In genomic region chr14:121903381-121903876, GRCm38 (mm10) we compare ENCODE assay signal across 26 mouse cellular contexts. TPM values are rescaled to one million over a fixed set of nuclear protein-coding genes. Genes with fewer than 3 reads are reported as not detected.
DNase-seq lines count a peak whose midpoint lies in the region; ATAC-seq and TF ChIP-seq lines count a peak whose summit lies in the region.
"Had no signal": no experiment of that assay in that cellular context is flagged by ENCODE, and none has a peak within 500 bp of the region (broad histone marks: within the 10 kb centered on the region; RNA-seq: fewer than 3 reads in every experiment).

No protein-coding gene starts in this region.

- no peak for TF ChIP-seq CTCF in spleen, adult 2 months (IDR thresholded peaks at IDR 0.05; ENCODE audit: extremely low read depth, insufficient read depth, insufficient read length, insufficient replicate concordance)
- TF ChIP-seq CTCF in bone marrow macrophage, adult 2 months (IDR thresholded peaks at IDR 0.05; ENCODE audit: low read depth, low read length) = no peak

- no peak overlapping the region for H3K4me2 ChIP-seq in heart, embryonic 15.5 days
- no peak overlapping the region for H3K4me2 ChIP-seq in midbrain, embryonic 11.5 days
- no peak overlapping the region for H3K4me2 ChIP-seq in midbrain, embryonic 16.5 days (ENCODE audit: low read length)
- H3K4me2 ChIP-seq: embryonic facial prominence, embryonic 12.5 days; forebrain, embryonic 13.5 days; hindbrain, embryonic 13.5 days; kidney, embryonic 15.5 days; lung, embryonic 14.5 days; midbrain, embryonic 13.5 days; neural tube, embryonic 15.5 days had no signal

- WGBS in heart, embryonic 15.5 days = 81% methylated on average over 7 of the region's 7 CpGs
- 29% methylated on average over 7 of the region's 7 CpGs for WGBS in spleen, adult 2 months
- WGBS in midbrain, embryonic 11.5 days = 94% methylated on average over 7 of the region's 7 CpGs
- 93% methylated on average over 7 of the region's 7 CpGs for WGBS in midbrain, embryonic 16.5 days

- H3K9ac ChIP-seq in heart, embryonic 15.5 days = no peak overlapping the region
- H3K9ac ChIP-seq in midbrain, embryonic 11.5 days (ENCODE audit: low read length) = no peak overlapping the region
- H3K9ac ChIP-seq in midbrain, embryonic 16.5 days (ENCODE audit: low read depth, low read length) = no peak overlapping the region
- H3K9ac ChIP-seq: embryonic facial prominence, embryonic 12.5 days; forebrain, embryonic 13.5 days; hindbrain, embryonic 13.5 days; kidney, embryonic 15.5 days; lung, embryonic 14.5 days; midbrain, embryonic 13.5 days; neural tube, embryonic 15.5 days had no signal

- H3K9me3 ChIP-seq in heart, embryonic 15.5 days (replicated peaks) = no peaks in the 10 kb centered on the region
- no peaks in the 10 kb centered on the region for H3K9me3 ChIP-seq in midbrain, embryonic 11.5 days (ENCODE audit: control insufficient read depth, low read length)
- no peaks in the 10 kb centered on the region for H3K9me3 ChIP-seq in midbrain, embryonic 16.5 days (replicated peaks; ENCODE audit: control insufficient read depth, low read length, poor library complexity, severe bottlenecking)
- H3K9me3 ChIP-seq: embryonic facial prominence, embryonic 12.5 days; forebrain, embryonic 13.5 days; hindbrain, embryonic 13.5 days; kidney, embryonic 15.5 days; midbrain, embryonic 13.5 days; neural tube, embryonic 15.5 days had no signal

- no peak for TF ChIP-seq POLR2A in spleen, adult 2 months (IDR thresholded peaks at IDR 0.05; ENCODE audit: low read depth, low read length)
- TF ChIP-seq POLR2A in bone marrow macrophage, adult 2 months (IDR thresholded peaks at IDR 0.05; ENCODE audit: borderline replicate concordance, low read depth, low read length) = no peak

- DNase-seq in heart, postnatal 25 days (ENCODE audit: low spot score) = no peak
- no peak for DNase-seq in spleen, adult 2 months (ENCODE audit: low read depth in 1 of 2, low spot score in 2 of 2)
- DNase-seq in spleen, postnatal 10 days (ENCODE audit: low spot score in 2 of 2) = no peak
- no peak for DNase-seq in midbrain, embryonic 11.5 days (ENCODE audit: low spot score, missing footprints)
- DNase-seq: adrenal gland, adult 2 months; cerebellum, adult 9-11 months; gastrocnemius, postnatal 25 days; heart, postnatal 10 days; layer of hippocampus, postnatal 36 days; lung, embryonic 14.5 days; lung, postnatal 36 days; right cerebral cortex, postnatal 25 days had no signal

- ATAC-seq in heart, embryonic 15.5 days (replicated peaks; ENCODE audit: insufficient number of reproducible peaks, insufficient read depth, low FRiP score, low read depth) = no peak
- ATAC-seq in megakaryocyte progenitor cell, adult 5-6 weeks (replicated peaks; ENCODE audit: poor library complexity) = peak; percentile 37
- ATAC-seq in midbrain, embryonic 11.5 days (ENCODE audit: low FRiP score) = no peak
- no peak for ATAC-seq in midbrain, embryonic 16.5 days
- ATAC-seq: forebrain, embryonic 13.5 days; intestine, postnatal 0 days; midbrain, embryonic 13.5 days had no signal

- H3K36me3 ChIP-seq in heart, embryonic 15.5 days = peaks cover 15% of the 10 kb centered on the region; the same call in 1 of the 2 replicates
- H3K36me3 ChIP-seq in spleen, adult 2 months (ENCODE audit: control insufficient read depth, insufficient read depth, low read length) = peaks cover 4% of the 10 kb centered on the region; the same call in 1 of the 2 replicates
- H3K36me3 ChIP-seq in midbrain, embryonic 11.5 days (ENCODE audit: control insufficient read depth, insufficient read depth, low read length) = 0 out of 2 replicates have a peak, but pooled peaks cover 3% of the 10 kb centered on the region
- H3K36me3 ChIP-seq in midbrain, embryonic 16.5 days (ENCODE audit: control insufficient read depth, insufficient read depth, low read length) = no peaks in the 10 kb centered on the region

- H3K4me3 ChIP-seq in heart, embryonic 15.5 days = no peak overlapping the region
- H3K4me3 ChIP-seq in spleen, adult 2 months (ENCODE audit: extremely low read depth, insufficient read depth, insufficient read length) = no peak overlapping the region
- no peak overlapping the region for H3K4me3 ChIP-seq in bone marrow macrophage, adult 2 months (ENCODE audit: insufficient read depth, low read length)
- no peak overlapping the region for H3K4me3 ChIP-seq in midbrain, embryonic 11.5 days (ENCODE audit: low read depth, low read length)
- H3K4me3 ChIP-seq in midbrain, embryonic 16.5 days (ENCODE audit: low read depth, low read length) = no peak overlapping the region
- H3K4me3 ChIP-seq: embryonic facial prominence, embryonic 12.5 days; erythroblast, embryonic 14.5 days; forebrain, embryonic 13.5 days; hindbrain, embryonic 13.5 days; kidney, embryonic 15.5 days; midbrain, embryonic 13.5 days; neural tube, embryonic 15.5 days had no signal

- intact Hi-C loops in heart, postnatal 25 days (cut with DNase I) = no loop called here

- H3K27ac ChIP-seq in heart, embryonic 15.5 days = peak overlapping the region; percentile 17; the same call in 1 of the 2 replicates
- peak overlapping the region; percentile 80 for H3K27ac ChIP-seq in spleen, adult 2 months (ENCODE audit: insufficient read depth, low read length)
- H3K27ac ChIP-seq in bone marrow macrophage, adult 2 months (ENCODE audit: insufficient read depth, low read depth, low read length) = peak overlapping the region; percentile 5; the same call in 1 of the 2 replicates
- no peak overlapping the region for H3K27ac ChIP-seq in midbrain, embryonic 11.5 days (ENCODE audit: low read depth, low read length)
- H3K27ac ChIP-seq in midbrain, embryonic 16.5 days (ENCODE audit: low read length) = no peak overlapping the region
- H3K27ac ChIP-seq: embryonic facial prominence, embryonic 12.5 days; forebrain, embryonic 13.5 days; hindbrain, embryonic 13.5 days; kidney, embryonic 15.5 days; midbrain, embryonic 13.5 days; neural tube, embryonic 15.5 days had no signal

- H3K4me1 ChIP-seq in heart, embryonic 15.5 days (replicated peaks) = peaks cover 17% of the 10 kb centered on the region
- peaks cover 45% of the 10 kb centered on the region for H3K4me1 ChIP-seq in spleen, adult 2 months (ENCODE audit: control insufficient read depth, insufficient read depth, insufficient read length)
- peaks cover 41% of the 10 kb centered on the region for H3K4me1 ChIP-seq in bone marrow macrophage, adult 2 months (ENCODE audit: control insufficient read depth, insufficient read depth, low read length)
- no peaks in the 10 kb centered on the region for H3K4me1 ChIP-seq in midbrain, embryonic 11.5 days (ENCODE audit: control insufficient read depth, insufficient read depth, low read length)
- no peaks in the 10 kb centered on the region for H3K4me1 ChIP-seq in midbrain, embryonic 16.5 days (ENCODE audit: control insufficient read depth, insufficient read depth, low read length)
- H3K4me1 ChIP-seq: embryonic facial prominence, embryonic 12.5 days; forebrain, embryonic 13.5 days; hindbrain, embryonic 13.5 days; midbrain, embryonic 13.5 days; neural tube, embryonic 15.5 days had no signal

- no peaks in the 10 kb centered on the region for H3K27me3 ChIP-seq in heart, embryonic 15.5 days
- H3K27me3 ChIP-seq in spleen, adult 2 months (ENCODE audit: control insufficient read depth, insufficient read depth, low read length) = no peaks in the 10 kb centered on the region
- H3K27me3 ChIP-seq in midbrain, embryonic 11.5 days (ENCODE audit: control insufficient read depth, insufficient read depth, low read length) = no peaks in the 10 kb centered on the region
- no peaks in the 10 kb centered on the region for H3K27me3 ChIP-seq in midbrain, embryonic 16.5 days (ENCODE audit: control insufficient read depth, insufficient read depth, low read depth, low read length)
- H3K27me3 ChIP-seq: embryonic facial prominence, embryonic 12.5 days; forebrain, embryonic 13.5 days; hindbrain, embryonic 13.5 days; kidney, embryonic 15.5 days; midbrain, embryonic 13.5 days; neural tube, embryonic 15.5 days had no signal

RNA-seq across cellular contexts. Expression of gene Gpr18, which starts 12.2 kb away (rescaled TPM):
- polyA plus RNA-seq in heart, embryonic 15.5 days (2015; fragmentation: Nextera tagmentation; extraction: Ambion mirVana) = 0.21 and 0.93 TPM in 2 replicates
- under 1 TPM; 0.28 to 0.29 TPM for total RNA-seq in heart, postnatal 25 days (2021)
- polyA plus RNA-seq in spleen, adult 2 months (2012; rRNA removed) = 91.9 and 111 TPM in 2 replicates
- polyA plus RNA-seq in bone marrow macrophage, adult 2 months (2012; ENCODE audit: insufficient read depth, insufficient read length, missing spikeins) = 6.5 and 6.8 TPM in 2 replicates
- 0.68 and 2.1 TPM in 2 replicates for total RNA-seq in megakaryocyte progenitor cell, adult 5-6 weeks (2015)
- total RNA-seq in megakaryocyte progenitor cell, adult 5-6 weeks (2017) = 0.34 and 1.9 TPM in 2 replicates
- polyA plus RNA-seq in midbrain, embryonic 11.5 days (2014; fragmentation: Nextera tagmentation; extraction: Ambion mirVana) = 0.15 and 0.25 TPM in 2 replicates
- 0.14 and 0.16 TPM in 2 replicates for polyA plus RNA-seq in midbrain, embryonic 16.5 days (2015; fragmentation: Nextera tagmentation; extraction: Ambion mirVana)
- total RNA-seq: gastrocnemius, postnatal 25 days; layer of hippocampus, postnatal 36 days; left cerebral cortex, postnatal 25 days had no signal
- polyA plus RNA-seq: brain, embryonic 14.5 days; erythroblast, embryonic 14.5 days; neural tube, embryonic 15.5 days had no signal

RNA-seq across cellular contexts. Expression of gene Ubac2, which starts 25.0 kb away (rescaled TPM):
- 42.4 and 50.0 TPM in 2 replicates for polyA plus RNA-seq in heart, embryonic 15.5 days (2015; fragmentation: Nextera tagmentation; extraction: Ambion mirVana)
- total RNA-seq in heart, postnatal 25 days (2021) = 10 to 100 TPM; 25.9 to 27.4 TPM
- 45.3 and 61.2 TPM in 2 replicates for polyA plus RNA-seq in spleen, adult 2 months (2012; rRNA removed)
- 41.2 and 49.0 TPM in 2 replicates for polyA plus RNA-seq in bone marrow macrophage, adult 2 months (2012; ENCODE audit: insufficient read depth, insufficient read length, missing spikeins)
- total RNA-seq in megakaryocyte progenitor cell, adult 5-6 weeks (2015) = 31.1 and 33.5 TPM in 2 replicates
- total RNA-seq in megakaryocyte progenitor cell, adult 5-6 weeks (2017) = 19.0 and 25.2 TPM in 2 replicates
- 64.0 and 67.7 TPM in 2 replicates for polyA plus RNA-seq in midbrain, embryonic 11.5 days (2014; fragmentation: Nextera tagmentation; extraction: Ambion mirVana)
- polyA plus RNA-seq in midbrain, embryonic 16.5 days (2015; fragmentation: Nextera tagmentation; extraction: Ambion mirVana) = 48.5 and 50.3 TPM in 2 replicates

Comparison
In these comparisons a context has a peak if more than half of its experiments do, and no peak if none do; other contexts are left out.
1. H3K27ac ChIP-seq: peak in heart, embryonic 15.5 days (single experiment), spleen, adult 2 months (single experiment) and bone marrow macrophage, adult 2 months (single experiment); none in midbrain, embryonic 11.5 days (single experiment) and midbrain, embryonic 16.5 days (single experiment).
2. RNA of gene Gpr18, which starts 12.2 kb away (polyA plus RNA-seq): 91.9 to 111 TPM in spleen, adult 2 months; 6.5 to 6.8 TPM in bone marrow macrophage, adult 2 months, 0.21 to 0.93 TPM in heart, embryonic 15.5 days, 0.14 to 0.16 TPM in midbrain, embryonic 16.5 days and 0.15 to 0.25 TPM in midbrain, embryonic 11.5 days; every median in the first group is over 10 times any median in the second.